Mouse (Mus musculus) midbrain, embryonic 15.5 days (tissue): Measurements from ENCODE around the gene Sf3a2. TPM values are rescaled to one million over a fixed set of nuclear protein-coding genes. Genes with fewer than 3 reads are reported as not detected.
"Not testable (repeated sequence)": the region's sequence is repeated elsewhere in the genome, so short reads cannot be mapped to it uniquely, and the experiment has no call there.

ENCODE experiments used
- ATAC-seq: fragments of 200-750 bp; cut with Nextera tagmentation; replicated peaks from 2 replicates; pipeline ENCODE4 v1.8.0; 2017; ENCODE audit warnings: moderate TSS enrichment
- H3K27ac ChIP-seq: fragments of 300-500 bp; sonication (generic); 2 replicates; pipeline ENCODE4 v1.5.1; 2015; ENCODE audit warnings: mild to moderate bottlenecking, inconsistent platforms
- H3K27me3 ChIP-seq: fragments of 300-500 bp; sonication (generic); replicated peaks from 2 replicates; pipeline ENCODE4 v1.6.1; 2015; ENCODE audit warnings: inconsistent platforms
- H3K36me3 ChIP-seq: fragments of 300-500 bp; sonication (generic); replicated peaks from 2 replicates; pipeline ENCODE4 v1.6.1; 2015; ENCODE audit warnings: inconsistent platforms
- H3K4me1 ChIP-seq: fragments of 300-500 bp; sonication (generic); 2 replicates; pipeline ENCODE4 v1.6.1; 2015; ENCODE audit warnings: inconsistent platforms
- H3K4me2 ChIP-seq: fragments of 300-500 bp; sonication (generic); 2 replicates; pipeline ENCODE4 v1.6.1; 2015; ENCODE audit warnings: inconsistent platforms, mild to moderate bottlenecking, moderate library complexity
- H3K4me3 ChIP-seq: fragments of 300-500 bp; sonication (generic); 2 replicates; pipeline ENCODE4 v1.5.1; 2015; ENCODE audit warnings: mild to moderate bottlenecking, inconsistent platforms
- H3K9ac ChIP-seq: fragments of 300-500 bp; sonication (generic); 2 replicates; pipeline ENCODE4 v1.6.1; 2015; ENCODE audit warnings: mild to moderate bottlenecking, inconsistent platforms
- H3K9me3 ChIP-seq: fragments of 300-500 bp; sonication (generic); 2 replicates; pipeline ENCODE4 v1.6.1; 2016; ENCODE audit warnings: inconsistent platforms
- WGBS: fragments of 180-500 bp; shearing (Covaris S2); methylation state at CpG from one replicate; pipeline ENCODE4 v1.1.7; 2015; ENCODE audit warnings: mixed read lengths; 5-methylcytosine and 5-hydroxymethylcytosine counted together
- polyA plus RNA-seq: library from polyadenylated mRNA; unstranded; fragments of >200 nt; fragmentation: Nextera tagmentation; extraction: Ambion mirVana; gene quantifications from 2 replicates; pipeline ENCODE4 v1.2.1, GENCODE M21; 2015

Gene Sf3a2
- polyA plus RNA-seq, 1 experiment from 2014 or later = 62.6 TPM

- Histone ChIP-seq H3K4me2 (no peak overlapping the region), H3K36me3 (no peaks in the 10 kb centered on the region), H3K9me3 (no peaks in the 10 kb centered on the region), H3K4me3 (no peak overlapping the region), H3K9ac (no peak overlapping the region), H3K27ac (no peak overlapping the region), H3K27me3 (no peaks in the 10 kb centered on the region), H3K4me1 (peaks cover 2% of the 10 kb centered on the region; the same call in 1 of the 2 replicates)
- 90% methylated on average over 5 of the region's 5 CpGs for WGBS
- ATAC-seq = no peak
Observed at GRCm38 (mm10) chr10:80822528-80822927, 24.5 kb downstream of the Sf3a2 start.

- 87% methylated on average over 1 of the region's 1 CpGs for whole genome bisulfite sequencing
- ATAC-seq = no peak
- Histone ChIP-seq H3K9me3 (no peaks in the 10 kb centered on the region), H3K27me3 (no peaks in the 10 kb centered on the region), H3K4me2 (no peak overlapping the region), H3K36me3 (no peaks in the 10 kb centered on the region), H3K9ac (no peak overlapping the region), H3K4me3 (no peak overlapping the region), H3K4me1 (peaks cover 10% of the 10 kb centered on the region), H3K27ac (no peak overlapping the region)
Observed at GRCm38 (mm10) chr10:80823316-80823715, 25.3 kb downstream of the Sf3a2 start.

GRCm38 (mm10) chr10:80823847-80824643 lies 26.0 kb downstream of the Sf3a2 start:
- Histone ChIP-seq H3K27me3 (no peaks in the 10 kb centered on the region), H3K27ac (no peak overlapping the region), H3K4me3 (no peak overlapping the region), H3K9ac (no peak overlapping the region), H3K4me2 (no peak overlapping the region), H3K4me1 (peaks cover 13% of the 10 kb centered on the region), H3K36me3 (no peaks in the 10 kb centered on the region), H3K9me3 (no peaks in the 10 kb centered on the region)
- ATAC-seq = no peak
- 72% methylated on average over 8 of the region's 8 CpGs for WGBS

DNA sequence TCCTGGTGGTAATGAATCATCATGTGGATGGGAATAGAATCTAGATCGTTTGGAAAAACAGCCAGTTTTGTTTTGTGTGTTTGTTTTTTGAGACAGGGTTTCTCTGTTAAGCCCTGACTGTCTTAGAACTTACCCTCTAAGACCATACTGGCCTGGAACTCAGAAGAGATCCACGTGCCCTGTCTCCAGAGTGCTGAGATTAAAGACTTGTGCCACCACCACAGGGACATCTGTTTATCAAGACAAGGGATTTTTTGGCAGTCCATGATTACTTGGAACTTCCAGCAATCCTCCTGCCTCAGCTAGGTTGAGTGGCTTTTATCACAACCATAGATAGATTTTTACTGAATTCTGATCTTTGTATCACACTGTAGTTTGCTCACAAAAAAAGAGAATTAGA lies 26.8 kb downstream of the Sf3a2 start:
- no peak overlapping the region for H3K9ac ChIP-seq
- no peaks in the 10 kb centered on the region for H3K9me3 ChIP-seq
- peaks cover 21% of the 10 kb centered on the region for H3K4me1 ChIP-seq
- no peak overlapping the region for H3K4me2 ChIP-seq
- ATAC-seq = no peak
- no peak overlapping the region for H3K27ac ChIP-seq
- H3K27me3 ChIP-seq = no peaks in the 10 kb centered on the region
- WGBS = 76% methylated on average over 2 of the region's 2 CpGs
- H3K36me3 ChIP-seq = peaks cover 8% of the 10 kb centered on the region; the same call in 1 of the 2 replicates
- no peak overlapping the region for H3K4me3 ChIP-seq

DNA sequence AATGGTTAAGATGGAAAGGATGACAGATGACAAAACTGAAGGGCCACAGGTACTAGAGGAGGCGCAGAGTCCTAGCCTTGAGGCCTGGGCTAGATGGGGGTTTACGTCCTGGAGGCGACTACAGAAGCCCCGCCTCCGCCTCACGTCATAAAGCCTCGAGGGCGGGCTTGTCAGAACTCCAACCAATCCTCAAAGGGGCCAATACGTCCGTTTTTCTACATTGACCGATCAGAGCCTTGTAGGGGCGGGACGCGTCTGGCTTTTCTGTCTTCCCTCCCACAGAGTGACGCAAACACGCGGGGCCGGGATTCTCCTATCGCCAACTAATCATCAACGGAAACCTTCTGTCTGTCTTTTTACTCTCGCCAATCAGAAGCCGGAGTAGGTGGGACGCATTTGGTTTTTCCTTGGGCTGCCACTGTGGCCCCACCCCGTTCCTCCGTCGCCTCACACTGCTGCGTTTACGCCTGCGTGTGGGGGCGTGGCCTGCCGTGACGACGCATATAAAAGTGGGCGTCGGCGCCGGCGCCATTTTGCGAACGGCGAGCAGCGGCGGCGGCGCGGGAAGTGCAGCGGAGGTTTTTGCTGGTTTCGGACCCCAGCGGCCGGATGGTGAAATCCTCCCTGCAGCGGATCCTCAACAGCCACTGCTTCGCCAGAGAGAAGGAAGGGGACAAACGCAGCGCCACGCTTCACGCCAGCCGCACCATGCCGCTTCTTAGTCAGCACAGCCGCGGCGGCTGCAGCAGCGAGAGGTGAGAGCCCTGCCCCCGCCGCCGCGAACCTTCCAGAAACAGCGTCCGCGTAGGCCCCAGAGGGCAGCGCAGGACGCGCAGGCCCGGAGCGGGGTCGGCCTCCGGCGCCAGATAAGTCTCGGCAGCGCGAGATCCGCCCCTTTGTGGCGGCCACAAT lies 28.4 kb downstream of the Sf3a2 start, which contains the start of gene Oaz1:
Gene Oaz1, plus strand, starts transcription at position 506 of the 912 bp plus-strand sequence.
- no peaks in the 10 kb centered on the region for H3K27me3 ChIP-seq
- under 1% methylated on average over 79 of the region's 82 CpGs for WGBS

DNA sequence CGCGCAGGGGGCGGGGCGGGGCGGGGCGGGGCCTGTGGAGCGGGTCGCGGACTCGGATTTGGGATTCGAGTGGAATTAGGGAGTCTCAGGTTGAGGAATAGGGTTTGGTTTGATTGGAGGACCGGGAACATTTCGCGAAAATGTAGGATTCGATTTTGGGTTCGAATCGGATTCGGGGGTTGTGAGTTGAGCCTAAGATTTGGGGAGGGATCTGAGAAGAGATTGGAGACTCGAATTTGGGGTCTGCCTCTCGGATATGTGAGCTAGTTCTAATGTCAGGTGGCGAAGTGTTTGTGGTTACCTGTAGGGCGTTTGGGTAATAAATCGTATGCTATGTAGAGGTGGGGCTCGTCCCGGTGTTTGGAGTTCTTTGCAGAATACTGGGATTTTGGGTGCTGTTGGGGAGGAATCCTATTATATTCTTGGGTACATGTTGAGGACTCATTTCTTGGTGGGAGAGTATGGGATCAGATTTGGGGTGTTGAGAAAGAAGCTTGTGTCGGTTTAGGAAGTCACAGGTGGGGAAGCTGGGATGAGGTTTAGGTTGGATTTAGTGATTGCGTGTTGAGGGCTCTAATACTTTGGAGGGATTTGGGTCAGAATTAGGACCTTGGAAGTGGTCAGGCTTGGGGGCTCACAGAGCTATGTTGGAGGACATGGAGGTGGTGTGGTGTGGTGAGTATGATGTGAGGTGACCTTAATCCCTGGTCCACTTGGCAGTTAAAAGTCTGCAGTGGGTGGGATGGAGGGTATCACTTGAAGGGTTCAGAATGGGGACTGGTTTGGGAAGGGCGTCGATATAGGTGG lies 29.3 kb downstream of the Sf3a2 start:
- Histone ChIP-seq H3K4me2 (peak overlapping the region; percentile 71), H3K9ac (peak overlapping the region; percentile 88), H3K27ac (peak overlapping the region; percentile 92), H3K4me3 (peak overlapping the region; percentile 94), H3K27me3 (no peaks in the 10 kb centered on the region), H3K4me1 (peaks cover 25% of the 10 kb centered on the region), H3K36me3 (peaks cover 17% of the 10 kb centered on the region; the same call in 1 of the 2 replicates), H3K9me3 (no peaks in the 10 kb centered on the region)
- ATAC-seq = no peak
- 7% methylated on average over 29 of the region's 29 CpGs for WGBS

More for the DNA sequence above, 28.4 kb downstream of the Sf3a2 start, which contains the start of gene Oaz1:
- Histone ChIP-seq H3K9me3 (no peaks in the 10 kb centered on the region), H3K4me1 (peaks cover 25% of the 10 kb centered on the region), H3K27ac (peak within 1 kb of the TSS; percentile 92), H3K9ac (peak within 1 kb of the TSS; percentile 88), H3K4me2 (peak within 1 kb of the TSS; percentile 71), H3K36me3 (peaks cover 17% of the 10 kb centered on the region; the same call in 1 of the 2 replicates), H3K4me3 (peak within 1 kb of the TSS; percentile 94)
- peak; percentile 97 for ATAC-seq

DNA sequence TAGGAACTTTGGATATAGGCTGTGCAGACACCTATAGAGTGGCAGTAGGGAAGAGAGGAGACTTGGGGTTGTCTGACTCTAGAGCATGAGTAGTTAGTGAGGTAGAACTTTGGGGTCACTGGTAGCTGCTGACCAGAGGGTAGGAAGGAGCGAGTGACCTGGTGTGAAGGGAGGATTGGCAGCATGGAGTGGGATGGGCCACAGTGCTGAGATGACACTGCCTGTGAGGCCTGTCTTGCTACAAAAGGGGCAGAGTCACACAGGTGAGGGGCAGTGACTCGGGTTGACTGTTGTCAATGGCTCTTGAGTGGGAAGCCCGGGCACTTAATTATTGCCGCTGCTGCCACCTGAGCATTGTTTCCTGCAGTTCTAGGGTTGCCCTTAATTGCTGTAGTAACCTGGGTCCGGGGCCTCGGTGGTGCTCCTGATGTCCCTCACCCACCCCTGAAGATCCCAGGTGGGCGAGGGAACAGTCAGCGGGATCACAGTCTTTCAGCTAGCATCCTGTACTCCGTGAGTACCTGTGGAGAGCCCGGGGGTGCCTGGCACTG lies 29.9 kb downstream of the Sf3a2 start:
- WGBS = 83% methylated on average over 10 of the region's 10 CpGs
- peak overlapping the region; percentile 71 for H3K4me2 ChIP-seq
- H3K9ac ChIP-seq = peak overlapping the region; percentile 88
- H3K4me3 ChIP-seq = peak overlapping the region; percentile 94
- H3K27me3 ChIP-seq = no peaks in the 10 kb centered on the region
- H3K4me1 ChIP-seq = peaks cover 25% of the 10 kb centered on the region
- H3K27ac ChIP-seq = no peak overlapping the region
- no peak for ATAC-seq
- peaks cover 17% of the 10 kb centered on the region; the same call in 1 of the 2 replicates for H3K36me3 ChIP-seq
- no peaks in the 10 kb centered on the region for H3K9me3 ChIP-seq

GRCm38 (mm10) chr10:80828587-80828986 lies 30.6 kb downstream of the Sf3a2 start:
- Histone ChIP-seq H3K4me2 (peak overlapping the region; percentile 71), H3K4me3 (peak overlapping the region; percentile 94; the same call in 1 of the 2 replicates), H3K4me1 (peaks cover 25% of the 10 kb centered on the region), H3K36me3 (peaks cover 17% of the 10 kb centered on the region; the same call in 1 of the 2 replicates)
- H3K27me3 ChIP-seq, H3K9me3 ChIP-seq, ATAC-seq, H3K27ac ChIP-seq, H3K9ac ChIP-seq: not testable (repeated sequence)
- 91% methylated on average over 9 of the region's 9 CpGs for WGBS

DNA sequence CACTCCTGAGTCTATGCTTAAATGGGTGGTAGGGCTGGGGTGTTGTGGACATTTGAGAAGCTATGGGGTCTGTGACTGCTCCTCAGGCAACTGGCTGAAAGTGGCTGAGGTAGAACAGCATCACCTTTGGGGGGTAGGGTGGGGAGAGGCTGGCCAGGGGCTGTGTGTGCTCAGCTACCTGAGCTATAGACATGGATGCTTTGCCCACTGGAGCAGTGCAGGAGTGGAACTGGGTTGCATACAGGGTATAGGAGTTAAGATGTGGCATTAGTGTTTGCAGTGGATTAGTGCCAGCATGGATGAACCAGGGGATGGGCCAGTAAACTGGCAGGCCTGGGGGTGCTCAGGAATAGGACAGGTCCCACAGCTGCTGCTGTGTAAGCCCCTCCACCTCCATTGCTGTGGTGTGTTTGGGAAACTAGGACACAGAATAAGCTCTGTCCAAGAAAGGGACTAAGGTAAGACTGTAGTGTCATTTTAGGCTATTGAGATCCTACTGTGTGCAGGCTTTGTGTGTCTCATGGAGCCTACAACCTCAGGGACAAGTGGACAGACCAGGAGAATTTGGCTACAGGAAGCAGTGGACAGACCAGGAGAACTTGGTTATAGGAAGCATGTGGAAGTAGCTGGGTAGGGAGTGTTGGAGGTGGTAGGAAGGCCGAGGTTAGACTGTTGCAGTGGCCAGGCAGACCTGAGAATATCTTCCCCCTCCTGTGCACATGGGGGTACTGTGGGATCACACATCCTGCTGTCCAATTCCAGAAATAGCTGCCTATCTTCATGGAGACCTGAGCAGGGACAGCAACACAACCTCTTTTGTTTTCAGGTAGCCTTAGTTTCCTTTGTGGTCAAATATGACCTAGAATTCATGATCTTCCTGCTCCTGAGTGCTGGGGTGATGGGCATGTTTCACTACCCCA lies 31.6 kb downstream of the Sf3a2 start:
- WGBS = 64% methylated on average over 1 of the region's 1 CpGs
- no peak for ATAC-seq
- H3K4me3 ChIP-seq = no peak overlapping the region
- peaks cover 25% of the 10 kb centered on the region for H3K4me1 ChIP-seq
- no peak overlapping the region for H3K9ac ChIP-seq
- peaks cover 17% of the 10 kb centered on the region; the same call in 1 of the 2 replicates for H3K36me3 ChIP-seq
- peaks cover 5% of the 10 kb centered on the region for H3K27me3 ChIP-seq
- H3K4me2 ChIP-seq = no peak overlapping the region
- no peak overlapping the region for H3K27ac ChIP-seq
- H3K9me3 ChIP-seq = no peaks in the 10 kb centered on the region

DNA sequence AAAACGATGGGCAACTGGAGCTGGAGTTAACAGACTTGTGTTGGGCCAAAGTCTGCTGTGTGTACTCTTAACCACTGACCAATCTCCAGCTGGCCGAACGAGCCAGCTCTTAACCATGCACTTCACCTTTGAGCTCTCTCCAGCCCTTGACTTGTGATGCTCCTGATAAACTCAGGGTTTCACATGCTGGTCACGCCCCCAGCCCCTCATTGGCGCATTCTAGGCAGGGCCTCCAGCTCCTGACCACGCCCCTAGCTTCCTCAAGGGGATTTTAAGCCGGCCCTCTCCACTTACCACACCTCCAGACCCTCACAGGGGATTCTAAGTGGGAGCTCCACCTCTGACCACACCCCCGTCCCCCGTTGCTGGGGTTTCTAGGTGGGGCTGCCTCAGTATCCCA lies 33.1 kb downstream of the Sf3a2 start:
- H3K27me3 ChIP-seq = peaks cover 20% of the 10 kb centered on the region
- H3K36me3 ChIP-seq = peaks cover 17% of the 10 kb centered on the region; the same call in 1 of the 2 replicates
- no peak overlapping the region for H3K4me2 ChIP-seq
- no peak overlapping the region for H3K9ac ChIP-seq
- H3K4me1 ChIP-seq = peaks cover 31% of the 10 kb centered on the region
- no peak overlapping the region for H3K27ac ChIP-seq
- WGBS = 3% methylated on average over 9 of the region's 9 CpGs
- H3K4me3 ChIP-seq = no peak overlapping the region
- ATAC-seq = no peak
- no peaks in the 10 kb centered on the region for H3K9me3 ChIP-seq
